Mouse (Mus musculus) stomach, embryonic 16.5 days (tissue): ENCODE measurements around the gene Grap2. TPM values are rescaled to one million over a fixed set of nuclear protein-coding genes. Genes with fewer than 3 reads are reported as not detected.

Source experiments
- ATAC-seq: fragments of 200-750 bp; cut with Nextera tagmentation; 2 replicates; pipeline ENCODE4 v1.8.0; 2017; ENCODE audit warnings: moderate number of reproducible peaks, moderate TSS enrichment; ENCODE audit not compliant: insufficient read depth, low FRiP score
- H3K27ac ChIP-seq: fragments of 300-500 bp; sonication (generic); 2 replicates; pipeline ENCODE4 v1.5.1; 2014; ENCODE audit warnings: low read length
- H3K27me3 ChIP-seq: fragments of 300-500 bp; sonication (generic); 2 replicates; pipeline ENCODE4 v1.6.1; 2014; ENCODE audit warnings: low read length, control low read depth, mixed read lengths; ENCODE audit not compliant: control insufficient read depth, insufficient read depth
- H3K36me3 ChIP-seq: fragments of 300-500 bp; sonication (generic); 2 replicates; pipeline ENCODE4 v1.6.1; 2014; ENCODE audit warnings: low read length; ENCODE audit not compliant: control insufficient read depth, insufficient read depth
- H3K4me1 ChIP-seq: fragments of 300-500 bp; sonication (generic); 2 replicates; pipeline ENCODE4 v1.6.1; 2014; ENCODE audit warnings: low read length, control low read depth, mixed read lengths; ENCODE audit not compliant: control insufficient read depth, insufficient read depth
- H3K4me2 ChIP-seq: fragments of 300-500 bp; sonication (generic); 2 replicates; pipeline ENCODE4 v1.6.1; 2014; ENCODE audit warnings: low read depth, low read length, mixed read lengths
- H3K4me3 ChIP-seq: fragments of 300-500 bp; sonication (generic); replicated peaks from 2 replicates; pipeline ENCODE4 v1.5.1; 2014; ENCODE audit warnings: mild to moderate bottlenecking, low read length
- H3K9ac ChIP-seq: fragments of 300-500 bp; sonication (generic); 2 replicates; pipeline ENCODE4 v1.6.1; 2014; ENCODE audit warnings: low read length
- H3K9me3 ChIP-seq: fragments of 300-500 bp; sonication (generic); replicated peaks from 2 replicates; pipeline ENCODE4 v1.6.1; 2016; ENCODE audit warnings: low read length, control low read depth; ENCODE audit not compliant: control insufficient read depth
- WGBS: fragments of 180-500 bp; shearing (Covaris S2); extraction: QIAGEN DNeasy Blood & Tissue Kit; methylation state at CpG from one replicate; pipeline ENCODE4 v1.1.7; 2014; 5-methylcytosine and 5-hydroxymethylcytosine counted together
- polyA plus RNA-seq: library from polyadenylated mRNA; unstranded; fragments of >200 nt; fragmentation: Nextera tagmentation; extraction: Ambion mirVana; gene quantifications from 2 replicates; pipeline ENCODE4 v1.2.1, GENCODE M21; 2015

The Grap2 gene
- polyA plus RNA-seq, 1 experiment from 2014 or later = 1.3 TPM

- Histone ChIP-seq H3K9ac (peak overlapping the region; percentile 18; the same call in 1 of the 2 replicates), H3K4me1 (peaks cover 13% of the 10 kb centered on the region), H3K27me3 (no peaks in the 10 kb centered on the region), H3K4me2 (no peak overlapping the region), H3K4me3 (no peak overlapping the region), H3K27ac (no peak overlapping the region), H3K36me3 (no peaks in the 10 kb centered on the region), H3K9me3 (no peaks in the 10 kb centered on the region)
- ATAC-seq = no peak
- WGBS = 74% methylated on average over 13 of the region's 13 CpGs
Measured at GRCm38 (mm10) chr15:80636757-80637372, 64.5 kb downstream of the Grap2 start.

GRCm38 (mm10) chr15:80639071-80639702, 66.8 kb downstream of the Grap2 start:
- H3K36me3 ChIP-seq = no peaks in the 10 kb centered on the region
- 0 out of 2 replicates have a peak, but pooled peaks have one; percentile 35 for ATAC-seq
- H3K27me3 ChIP-seq = no peaks in the 10 kb centered on the region
- WGBS = 29% methylated on average over 11 of the region's 11 CpGs
- H3K9me3 ChIP-seq = no peaks in the 10 kb centered on the region
- H3K9ac ChIP-seq = no peak overlapping the region
- peaks cover 28% of the 10 kb centered on the region for H3K4me1 ChIP-seq
- H3K4me2 ChIP-seq = no peak overlapping the region
- H3K4me3 ChIP-seq = no peak overlapping the region
- peak overlapping the region; percentile 23; the same call in 1 of the 2 replicates for H3K27ac ChIP-seq

- ATAC-seq = no peak
- H3K4me1 ChIP-seq = peaks cover 28% of the 10 kb centered on the region
- H3K36me3 ChIP-seq = no peaks in the 10 kb centered on the region
- H3K9me3 ChIP-seq = no peaks in the 10 kb centered on the region
- WGBS = 90% methylated on average over 3 of the region's 3 CpGs
- H3K4me3 ChIP-seq = no peak overlapping the region
- H3K9ac ChIP-seq = no peak overlapping the region
- no peak overlapping the region for H3K27ac ChIP-seq
- no peaks in the 10 kb centered on the region for H3K27me3 ChIP-seq
- H3K4me2 ChIP-seq = no peak overlapping the region
Measured at GRCm38 (mm10) chr15:80639874-80640273, 67.5 kb downstream of the Grap2 start.

GRCm38 (mm10) chr15:80641702-80642435, 69.5 kb downstream of the Grap2 start:
- no peak overlapping the region for H3K27ac ChIP-seq
- no peak overlapping the region for H3K4me3 ChIP-seq
- no peak overlapping the region for H3K9ac ChIP-seq
- ATAC-seq = no peak
- H3K4me2 ChIP-seq = no peak overlapping the region
- no peaks in the 10 kb centered on the region for H3K9me3 ChIP-seq
- no peaks in the 10 kb centered on the region for H3K36me3 ChIP-seq
- peaks cover 28% of the 10 kb centered on the region for H3K4me1 ChIP-seq
- no peaks in the 10 kb centered on the region for H3K27me3 ChIP-seq
- 59% methylated on average over 2 of the region's 2 CpGs for WGBS

- H3K27ac ChIP-seq = peak overlapping the region; percentile 36
- H3K27me3 ChIP-seq = no peaks in the 10 kb centered on the region
- no peak overlapping the region for H3K4me2 ChIP-seq
- ATAC-seq = no peak
- H3K36me3 ChIP-seq = no peaks in the 10 kb centered on the region
- WGBS = 69% methylated on average over 17 of the region's 17 CpGs
- H3K4me3 ChIP-seq = no peak overlapping the region
- H3K9ac ChIP-seq = no peak overlapping the region
- H3K4me1 ChIP-seq = peaks cover 19% of the 10 kb centered on the region; the same call in 1 of the 2 replicates
- H3K9me3 ChIP-seq = no peaks in the 10 kb centered on the region
Measured at GRCm38 (mm10) chr15:80645006-80645797, 72.8 kb downstream of the Grap2 start.

- H3K36me3 ChIP-seq = no peaks in the 10 kb centered on the region
- no peaks in the 10 kb centered on the region for H3K27me3 ChIP-seq
- no peaks in the 10 kb centered on the region for H3K9me3 ChIP-seq
- no peak overlapping the region; the same call in 1 of the 2 replicates for H3K9ac ChIP-seq
- WGBS = 61% methylated on average over 15 of the region's 15 CpGs
- H3K27ac ChIP-seq = peak overlapping the region; percentile 69
- no peak overlapping the region for H3K4me2 ChIP-seq
- no peak overlapping the region for H3K4me3 ChIP-seq
- peak; percentile 54; the same call in 1 of the 2 replicates for ATAC-seq
- peaks cover 4% of the 10 kb centered on the region; the same call in 1 of the 2 replicates for H3K4me1 ChIP-seq
Measured at GRCm38 (mm10) chr15:80648977-80649606, 76.7 kb downstream of the Grap2 start.

GRCm38 (mm10) chr15:80650412-80650811, 78.0 kb downstream of the Grap2 start:
- peaks cover 4% of the 10 kb centered on the region; the same call in 1 of the 2 replicates for H3K4me1 ChIP-seq
- H3K27me3 ChIP-seq = no peaks in the 10 kb centered on the region
- 81% methylated on average over 2 of the region's 2 CpGs for WGBS
- no peak overlapping the region for H3K4me2 ChIP-seq
- no peak for ATAC-seq
- no peak overlapping the region for H3K9ac ChIP-seq
- H3K9me3 ChIP-seq = no peaks in the 10 kb centered on the region
- no peak overlapping the region for H3K4me3 ChIP-seq
- no peaks in the 10 kb centered on the region for H3K36me3 ChIP-seq
- H3K27ac ChIP-seq = no peak overlapping the region

- no peaks in the 10 kb centered on the region for H3K9me3 ChIP-seq
- H3K9ac ChIP-seq = no peak overlapping the region
- no peaks in the 10 kb centered on the region for H3K27me3 ChIP-seq
- peaks cover 4% of the 10 kb centered on the region; the same call in 1 of the 2 replicates for H3K4me1 ChIP-seq
- ATAC-seq = no peak
- H3K36me3 ChIP-seq = no peaks in the 10 kb centered on the region
- H3K4me3 ChIP-seq = no peak overlapping the region
- H3K27ac ChIP-seq = no peak overlapping the region
- no peak overlapping the region for H3K4me2 ChIP-seq
- WGBS = 54% methylated on average over 8 of the region's 8 CpGs
Measured at GRCm38 (mm10) chr15:80653865-80654264, 81.5 kb downstream of the Grap2 start.
